8 mouse cellular contexts compared by ENCODE assay signal in genomic region chr1:84934503-84935333, GRCm38 (mm10). TPM values are rescaled to one million over a fixed set of nuclear protein-coding genes. Genes with fewer than 3 reads are reported as not detected.
DNase-seq lines count a peak whose midpoint lies in the region; ATAC-seq lines count a peak whose summit lies in the region.

Gene Slc16a14 (minus strand): TSS chr1:84935134.

- peak within 1 kb of the TSS; percentile 65 for H3K4me3 ChIP-seq in forebrain, embryonic 14.5 days (ENCODE audit: low read depth, low read length)
- H3K4me3 ChIP-seq in intestine, embryonic 15.5 days (replicated peaks): peak within 1 kb of the TSS; percentile 49
- peak within 1 kb of the TSS; percentile 66 for H3K4me3 ChIP-seq in midbrain, embryonic 15.5 days

- peak; percentile 71 for ATAC-seq in cerebellum, adult (ENCODE audit: insufficient number of reproducible peaks, low FRiP score, low TSS enrichment)
- peak; percentile 84 for ATAC-seq in forebrain, embryonic 14.5 days
- ATAC-seq in intestine, embryonic 15.5 days: peak; percentile 78
- ATAC-seq in midbrain, embryonic 15.5 days (replicated peaks): peak; percentile 89

- peak within 1 kb of the TSS; percentile 90 for H3K9ac ChIP-seq in forebrain, embryonic 14.5 days (ENCODE audit: low read length)
- H3K9ac ChIP-seq in intestine, embryonic 15.5 days: peak within 1 kb of the TSS; percentile 32
- peak within 1 kb of the TSS; percentile 80 for H3K9ac ChIP-seq in midbrain, embryonic 15.5 days

- no peaks in the 10 kb centered on the region for H3K9me3 ChIP-seq in forebrain, embryonic 14.5 days (replicated peaks; ENCODE audit: control insufficient read depth, low read length)
- no peaks in the 10 kb centered on the region for H3K9me3 ChIP-seq in intestine, embryonic 15.5 days
- no peaks in the 10 kb centered on the region for H3K9me3 ChIP-seq in midbrain, embryonic 15.5 days

- no peaks in the 10 kb centered on the region for H3K27me3 ChIP-seq in forebrain, embryonic 14.5 days (replicated peaks; ENCODE audit: control insufficient read depth, insufficient read depth, low read length)
- peaks cover 21% of the 10 kb centered on the region for H3K27me3 ChIP-seq in intestine, embryonic 15.5 days (replicated peaks)
- no peaks in the 10 kb centered on the region for H3K27me3 ChIP-seq in midbrain, embryonic 15.5 days (replicated peaks)

- DNase-seq in heart, adult 11 months: peak; percentile 91
- no peak for DNase-seq in heart, postnatal 25 days (ENCODE audit: low spot score)
- peak; percentile 93 for DNase-seq in forebrain, embryonic 14.5 days (ENCODE audit: low spot score)
- DNase-seq in left cerebral cortex, adult 9 months (ENCODE audit: low spot score in 2 of 2): peak; percentile 30 to 64
- peak; percentile 40 for DNase-seq in yolk sac, embryonic 10.5 days (ENCODE audit: low spot score)

- under 1% methylated on average over 59 of the region's 59 CpGs for WGBS in forebrain, embryonic 14.5 days
- under 1% methylated on average over 59 of the region's 59 CpGs for WGBS in intestine, embryonic 15.5 days
- WGBS in midbrain, embryonic 15.5 days: under 1% methylated on average over 58 of the region's 59 CpGs

- no peaks in the 10 kb centered on the region for H3K36me3 ChIP-seq in forebrain, embryonic 14.5 days (ENCODE audit: control insufficient read depth, insufficient read depth, low read length)
- H3K36me3 ChIP-seq in intestine, embryonic 15.5 days: no peaks in the 10 kb centered on the region
- H3K36me3 ChIP-seq in midbrain, embryonic 15.5 days (replicated peaks): no peaks in the 10 kb centered on the region

- 0 out of 2 replicates have a peak, but pooled peaks cover 3% of the 10 kb centered on the region for H3K4me1 ChIP-seq in forebrain, embryonic 14.5 days (ENCODE audit: control insufficient read depth, insufficient read depth, low read length)
- 0 out of 2 replicates have a peak, but pooled peaks cover 9% of the 10 kb centered on the region for H3K4me1 ChIP-seq in intestine, embryonic 15.5 days (replicated peaks)
- H3K4me1 ChIP-seq in midbrain, embryonic 15.5 days: peaks cover 19% of the 10 kb centered on the region

- peak within 1 kb of the TSS; percentile 70 for H3K4me2 ChIP-seq in forebrain, embryonic 14.5 days (ENCODE audit: low read length)
- H3K4me2 ChIP-seq in intestine, embryonic 15.5 days (replicated peaks): peak within 1 kb of the TSS; percentile 95
- peak within 1 kb of the TSS; percentile 54 for H3K4me2 ChIP-seq in midbrain, embryonic 15.5 days

- H3K27ac ChIP-seq in forebrain, embryonic 14.5 days (ENCODE audit: low read depth, low read length): peak within 1 kb of the TSS; percentile 88
- no peak within 1 kb of the TSS for H3K27ac ChIP-seq in intestine, embryonic 15.5 days
- H3K27ac ChIP-seq in midbrain, embryonic 15.5 days: peak within 1 kb of the TSS; percentile 92

- intact Hi-C loops in heart, postnatal 25 days (cut with DNase I): no loop called here

RNA-seq across cellular contexts. Expression of gene Slc16a14, which starts in this region (rescaled TPM):
- under 1 TPM in 1 of 2 experiments, not detected in 1; 0.62 TPM for total RNA-seq in heart, postnatal 25 days (2021)
- polyA plus RNA-seq in forebrain, embryonic 14.5 days (2014; fragmentation: Nextera tagmentation; extraction: Ambion mirVana): 9.1 and 9.9 TPM in 2 replicates
- polyA plus RNA-seq in intestine, embryonic 15.5 days (2015; fragmentation: Nextera tagmentation; extraction: Ambion mirVana): 0.19 and 0.23 TPM in 2 replicates
- 21.5 and 25.1 TPM in 2 replicates for polyA plus RNA-seq in midbrain, embryonic 15.5 days (2015; fragmentation: Nextera tagmentation; extraction: Ambion mirVana)

Comparison
In these comparisons a context has a peak if more than half of its experiments do, and no peak if none do; other contexts are left out.
1. Peak in ATAC-seq, H3K4me3 ChIP-seq, H3K9ac ChIP-seq and H3K4me2 ChIP-seq in intestine, embryonic 15.5 days; RNA of the gene not detected or under 1 TPM.
2. H3K9ac ChIP-seq: peak in every context shown above with its lines; median percentile 90 in forebrain, embryonic 14.5 days; 80 in midbrain, embryonic 15.5 days; 32 in intestine, embryonic 15.5 days.